Mouse (Mus musculus): ENCODE measurements around the gene Adamts17. TPM values are rescaled to one million over a fixed set of nuclear protein-coding genes. Genes with fewer than 3 reads are reported as not detected.

Adamts17 gene
- polyA plus RNA-seq, 1 experiment from 2014 or later, result 13.2 TPM

DNA sequence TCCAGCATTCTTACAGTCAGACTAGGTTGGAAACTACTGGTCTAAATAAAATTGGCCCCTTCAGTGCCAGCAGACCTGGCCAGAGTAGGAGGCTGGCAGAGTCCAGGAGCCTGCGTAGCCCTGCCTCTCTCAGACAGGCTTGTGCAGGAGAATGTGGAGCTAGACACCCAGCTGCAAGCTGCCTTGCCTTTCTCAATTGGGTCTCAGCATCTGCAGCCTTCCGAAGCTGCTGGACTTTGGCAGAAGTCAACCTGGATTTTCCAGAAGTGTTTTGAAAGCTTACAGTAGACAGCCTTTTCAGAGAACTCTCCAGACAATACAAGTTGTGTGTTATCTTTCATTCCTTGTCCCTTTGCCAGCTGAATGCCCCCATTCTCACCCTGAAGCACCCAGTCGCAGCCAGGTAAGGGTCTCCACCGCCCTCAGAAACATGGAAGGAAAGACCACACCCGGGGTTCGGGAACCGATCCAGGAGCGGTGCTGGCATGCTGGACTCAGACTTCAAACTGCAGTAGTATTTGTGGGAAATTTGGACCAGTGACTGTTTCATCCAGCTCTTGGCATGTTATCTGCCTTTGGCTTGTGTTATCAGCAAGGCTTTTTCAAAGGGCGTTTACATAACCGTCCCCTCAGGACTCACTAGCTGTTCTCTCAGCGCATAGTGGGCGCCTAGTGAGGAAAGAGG lies 173.8 kb downstream of the Adamts17 start:
- Histone ChIP-seq H3K4me3 (no peak overlapping the region), H3K27ac (no peak overlapping the region), H3K4me1 (no peaks in the 10 kb centered on the region), H3K4me2 (no peak overlapping the region), H3K9ac (no peak overlapping the region), H3K36me3 (peaks cover 9% of the 10 kb centered on the region; the same call in 1 of the 2 replicates), H3K27me3 (no peaks in the 10 kb centered on the region), H3K9me3 (no peaks in the 10 kb centered on the region)
- WGBS, result 95% methylated on average over 12 of the region's 12 CpGs
- no peak for ATAC-seq (ENCODE audit: insufficient number of reproducible peaks, insufficient read depth, low FRiP score, low TSS enrichment, low read depth)

DNA sequence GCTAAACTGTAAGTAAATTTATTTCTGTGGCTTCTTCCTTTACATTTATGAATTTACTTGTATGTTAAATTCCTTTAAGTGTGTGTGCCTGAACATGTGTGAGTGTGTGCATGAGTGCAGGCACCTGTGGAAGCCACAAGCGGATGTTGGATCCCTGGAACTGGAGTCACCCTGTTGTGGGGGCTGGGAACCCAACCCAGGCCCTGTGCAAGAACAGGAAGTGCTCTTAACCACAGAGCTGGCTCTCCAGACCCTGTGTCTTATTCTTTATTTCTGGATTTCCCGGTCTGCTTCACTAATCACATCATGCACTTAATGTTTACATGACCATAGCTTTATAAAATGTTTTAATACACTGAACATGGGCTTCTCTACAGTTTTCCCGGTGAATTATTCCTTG lies 180.4 kb downstream of the Adamts17 start:
- H3K27me3 ChIP-seq, result no peaks in the 10 kb centered on the region
- no peak overlapping the region for H3K4me2 ChIP-seq
- WGBS, result 63% methylated on average over 3 of the region's 3 CpGs
- no peaks in the 10 kb centered on the region; the same call in 1 of the 2 replicates for H3K9me3 ChIP-seq
- no peak overlapping the region for H3K9ac ChIP-seq
- no peak overlapping the region; the same call in 1 of the 2 replicates for H3K27ac ChIP-seq
- H3K36me3 ChIP-seq, result no peaks in the 10 kb centered on the region
- H3K4me1 ChIP-seq, result no peaks in the 10 kb centered on the region
- no peak overlapping the region for H3K4me3 ChIP-seq
- no peak for ATAC-seq (ENCODE audit: insufficient number of reproducible peaks, insufficient read depth, low FRiP score, low TSS enrichment, low read depth)

DNA sequence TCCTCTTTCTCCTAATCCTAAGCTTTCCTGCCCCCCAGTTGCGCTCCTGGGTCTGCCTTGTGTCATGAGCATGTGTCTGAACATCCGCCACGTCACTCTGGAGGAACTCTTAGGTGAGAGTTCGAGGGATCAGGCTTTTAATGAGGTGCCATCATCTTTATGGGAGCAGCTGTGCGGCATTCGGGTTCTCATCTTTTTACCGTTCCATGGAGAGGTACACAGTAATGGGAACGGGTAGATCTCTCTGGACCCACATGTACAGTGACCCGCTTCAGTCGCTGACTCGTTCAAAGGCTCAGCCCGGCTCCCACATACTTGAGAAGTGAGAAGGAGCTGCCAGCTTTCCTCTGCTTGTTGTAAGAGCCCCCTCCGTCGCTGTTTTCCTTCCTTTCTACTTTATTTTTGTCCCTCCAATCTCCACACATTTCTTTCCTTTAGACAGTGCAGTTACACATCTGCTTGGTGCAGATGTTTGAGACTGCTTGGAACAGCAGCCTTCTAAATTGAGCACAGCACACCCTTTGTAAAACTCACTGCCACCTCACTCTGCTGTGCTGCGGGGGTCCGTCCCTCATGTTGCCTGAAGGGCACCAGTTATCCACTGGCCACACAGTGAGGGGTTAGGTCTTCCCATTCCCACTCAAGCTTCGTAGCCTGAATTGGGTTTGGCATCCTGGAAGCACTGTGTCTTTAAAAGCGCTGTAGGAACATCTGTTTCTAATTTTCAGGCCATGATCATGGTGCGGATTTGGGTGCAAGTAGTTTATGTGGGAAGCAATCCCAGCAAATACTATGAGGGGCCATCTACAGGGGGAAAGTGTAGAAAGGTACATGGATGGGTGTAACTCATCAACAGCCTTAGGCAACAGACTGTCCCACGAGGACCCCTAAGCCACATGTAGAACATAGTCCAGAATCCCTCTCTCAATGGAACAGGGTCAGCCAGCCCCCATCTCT lies 186.9 kb downstream of the Adamts17 start:
- H3K9ac ChIP-seq, result no peak overlapping the region
- peak; percentile 74 for ATAC-seq (ENCODE audit: insufficient number of reproducible peaks, insufficient read depth, low FRiP score, low TSS enrichment, low read depth)
- no peaks in the 10 kb centered on the region for H3K9me3 ChIP-seq
- no peaks in the 10 kb centered on the region for H3K36me3 ChIP-seq
- H3K4me3 ChIP-seq, result 0 out of 2 replicates have a peak overlapping the region, but pooled peaks have one; percentile 20
- peak overlapping the region; percentile 50 for H3K4me2 ChIP-seq
- peak overlapping the region; percentile 86 for H3K27ac ChIP-seq
- H3K27me3 ChIP-seq, result no peaks in the 10 kb centered on the region
- peaks cover 21% of the 10 kb centered on the region for H3K4me1 ChIP-seq
- WGBS, result 43% methylated on average over 20 of the region's 20 CpGs

DNA sequence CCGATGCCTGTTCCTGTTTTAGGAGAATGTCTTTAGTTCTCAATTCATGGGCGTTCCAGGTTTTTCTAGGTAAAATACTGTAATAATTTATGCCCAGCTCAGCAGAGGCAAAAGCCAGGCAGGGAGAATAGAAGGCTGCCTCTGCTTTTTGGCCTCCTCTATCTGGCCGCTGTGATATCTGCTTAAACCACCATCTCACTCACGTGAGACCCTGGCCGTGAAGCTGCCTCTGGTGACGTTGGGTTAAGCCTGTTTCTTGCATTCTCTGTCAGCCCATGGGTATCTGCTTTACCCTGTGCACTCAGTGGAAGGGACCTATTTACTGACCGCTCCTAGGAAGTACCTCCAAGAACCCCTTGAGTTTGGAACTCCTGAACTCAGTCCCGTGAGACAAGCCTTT lies 187.7 kb downstream of the Adamts17 start:
- Histone ChIP-seq H3K36me3 (0 out of 2 replicates have a peak, but pooled peaks cover under 1% of the 10 kb centered on the region), H3K27me3 (no peaks in the 10 kb centered on the region), H3K4me2 (no peak overlapping the region), H3K4me3 (no peak overlapping the region), H3K27ac (peak overlapping the region; percentile 86), H3K9ac (no peak overlapping the region), H3K4me1 (peaks cover 21% of the 10 kb centered on the region), H3K9me3 (no peaks in the 10 kb centered on the region)
- no peak for ATAC-seq (ENCODE audit: insufficient number of reproducible peaks, insufficient read depth, low FRiP score, low TSS enrichment, low read depth)
- WGBS, result 79% methylated on average over 8 of the region's 8 CpGs

DNA sequence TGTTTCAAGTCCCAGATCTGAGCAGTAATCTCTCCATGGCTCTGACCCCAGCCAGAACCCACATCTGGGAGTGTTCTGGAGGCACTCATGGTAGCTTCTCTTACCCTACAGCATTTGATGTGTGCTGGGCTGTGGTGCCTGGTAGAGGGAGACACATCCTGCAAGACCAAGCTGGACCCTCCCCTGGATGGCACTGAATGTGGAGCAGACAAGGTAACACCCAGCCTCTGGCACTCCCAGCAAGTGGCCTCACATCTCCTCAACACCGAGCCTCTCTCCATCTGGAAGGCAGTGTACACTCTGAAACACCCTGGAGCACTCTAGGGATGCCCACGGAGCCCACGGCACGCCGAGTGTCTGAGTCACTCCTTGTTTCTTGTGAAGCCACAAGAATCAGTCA lies 188.2 kb downstream of the Adamts17 start:
- no peaks in the 10 kb centered on the region for H3K9me3 ChIP-seq
- no peaks in the 10 kb centered on the region for H3K27me3 ChIP-seq
- peak overlapping the region; percentile 86 for H3K27ac ChIP-seq
- H3K4me2 ChIP-seq, result no peak overlapping the region
- H3K36me3 ChIP-seq, result peaks cover 5% of the 10 kb centered on the region; the same call in 1 of the 2 replicates
- peaks cover 21% of the 10 kb centered on the region for H3K4me1 ChIP-seq
- no peak overlapping the region for H3K4me3 ChIP-seq
- 83% methylated on average over 5 of the region's 5 CpGs for WGBS
- no peak for ATAC-seq (ENCODE audit: insufficient number of reproducible peaks, insufficient read depth, low FRiP score, low TSS enrichment, low read depth)
- no peak overlapping the region for H3K9ac ChIP-seq

DNA sequence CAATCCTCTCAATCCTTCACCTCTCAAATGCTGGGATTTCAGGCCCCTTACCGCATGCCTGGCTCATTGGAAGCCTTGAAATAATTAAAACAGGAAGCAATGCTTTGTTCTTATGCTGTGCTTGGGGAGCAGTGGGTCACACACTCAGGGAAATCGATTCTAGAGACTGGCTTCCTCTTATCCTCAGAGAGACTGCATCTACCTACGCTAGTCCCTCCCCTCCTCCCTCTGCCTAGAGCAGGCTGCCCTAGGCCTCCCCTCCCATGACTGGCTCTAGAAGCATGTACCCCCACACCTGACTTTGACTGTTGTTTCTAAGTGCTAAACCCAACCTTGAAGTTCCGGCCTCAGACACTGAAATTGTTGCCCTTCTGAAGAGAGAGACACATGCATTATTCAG lies 189.4 kb downstream of the Adamts17 start:
- Histone ChIP-seq H3K4me3 (no peak overlapping the region), H3K27ac (no peak overlapping the region), H3K9me3 (no peaks in the 10 kb centered on the region), H3K4me2 (no peak overlapping the region), H3K36me3 (peaks cover 10% of the 10 kb centered on the region; the same call in 1 of the 2 replicates), H3K27me3 (no peaks in the 10 kb centered on the region), H3K9ac (no peak overlapping the region), H3K4me1 (peaks cover 21% of the 10 kb centered on the region)
- ATAC-seq (ENCODE audit: insufficient number of reproducible peaks, insufficient read depth, low FRiP score, low TSS enrichment, low read depth), result no peak
- whole genome bisulfite sequencing, result 62% methylated on average over 4 of the region's 4 CpGs

DNA sequence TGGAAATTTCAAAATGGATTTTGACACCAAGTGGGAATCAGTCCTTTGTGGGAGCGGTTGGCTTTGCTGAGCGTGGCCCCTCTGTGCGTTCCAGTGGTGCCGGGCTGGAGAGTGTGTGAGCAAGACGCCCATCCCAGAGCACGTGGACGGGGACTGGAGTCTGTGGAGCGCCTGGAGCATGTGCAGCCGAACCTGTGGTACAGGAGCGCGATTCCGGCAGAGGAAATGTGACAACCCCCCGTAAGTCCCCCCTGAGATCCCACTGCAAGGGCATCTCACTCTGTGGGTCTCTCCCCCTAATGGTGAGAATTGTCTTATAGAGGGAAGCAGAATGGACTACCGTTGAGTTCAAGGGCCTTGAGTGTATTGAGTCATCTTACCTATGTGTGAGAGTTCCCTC lies 189.9 kb downstream of the Adamts17 start:
- Histone ChIP-seq H3K4me1 (peaks cover 21% of the 10 kb centered on the region), H3K9me3 (no peaks in the 10 kb centered on the region), H3K4me2 (no peak overlapping the region), H3K27me3 (no peaks in the 10 kb centered on the region), H3K4me3 (no peak overlapping the region), H3K9ac (no peak overlapping the region), H3K27ac (no peak overlapping the region), H3K36me3 (peaks cover 10% of the 10 kb centered on the region; the same call in 1 of the 2 replicates)
- 97% methylated on average over 14 of the region's 14 CpGs for WGBS
- no peak for ATAC-seq (ENCODE audit: insufficient number of reproducible peaks, insufficient read depth, low FRiP score, low TSS enrichment, low read depth)

DNA sequence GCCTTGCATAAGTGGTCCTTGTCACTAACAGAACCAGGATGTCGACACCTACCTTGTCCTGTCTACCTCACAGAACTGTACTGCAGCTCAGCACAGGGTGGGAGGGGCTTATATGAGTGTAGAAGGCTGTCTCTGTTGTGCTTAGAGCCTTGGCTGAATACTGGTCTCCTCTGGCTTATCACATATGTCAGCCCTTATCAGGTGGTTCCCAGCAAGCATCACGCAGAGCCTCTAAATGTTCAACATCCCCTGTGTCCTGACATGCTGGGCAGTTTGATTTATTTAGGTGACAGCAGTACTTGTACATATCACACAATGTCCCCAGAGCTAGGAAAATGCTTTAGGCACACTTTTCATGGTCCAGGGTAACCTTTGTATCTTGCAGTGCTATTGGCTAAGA lies 191.7 kb downstream of the Adamts17 start:
- Histone ChIP-seq H3K9ac (no peak overlapping the region), H3K27ac (no peak overlapping the region), H3K9me3 (no peaks in the 10 kb centered on the region), H3K4me1 (peaks cover 16% of the 10 kb centered on the region), H3K4me2 (no peak overlapping the region), H3K4me3 (no peak overlapping the region), H3K27me3 (no peaks in the 10 kb centered on the region), H3K36me3 (peaks cover 10% of the 10 kb centered on the region; the same call in 1 of the 2 replicates)
- ATAC-seq (ENCODE audit: insufficient number of reproducible peaks, insufficient read depth, low FRiP score, low TSS enrichment, low read depth), result no peak
- 86% methylated on average over 2 of the region's 2 CpGs for WGBS

DNA sequence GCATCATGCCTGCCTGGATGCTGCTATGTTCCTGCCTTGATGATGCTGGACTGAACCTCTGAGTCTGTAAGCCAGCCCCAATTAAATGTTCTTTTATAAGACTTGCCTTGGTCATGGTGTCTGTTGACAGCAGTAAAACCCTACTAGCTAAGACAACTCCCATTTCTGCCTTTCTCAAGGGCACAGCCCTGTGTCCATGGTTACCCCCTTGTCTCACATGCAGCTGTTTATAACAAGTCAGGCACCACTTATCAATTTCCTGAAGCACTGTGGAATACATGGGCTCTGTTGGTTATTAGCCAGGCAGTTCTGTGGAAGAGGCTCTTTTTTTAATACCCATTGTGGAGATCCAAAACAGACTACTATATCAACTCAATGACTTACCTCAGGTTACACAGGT lies 193.1 kb downstream of the Adamts17 start:
- Histone ChIP-seq H3K9me3 (no peaks in the 10 kb centered on the region), H3K4me1 (peaks cover 3% of the 10 kb centered on the region; the same call in 1 of the 2 replicates), H3K36me3 (peaks cover 10% of the 10 kb centered on the region; the same call in 1 of the 2 replicates), H3K27ac (no peak overlapping the region), H3K4me3 (no peak overlapping the region), H3K4me2 (no peak overlapping the region), H3K9ac (no peak overlapping the region), H3K27me3 (no peaks in the 10 kb centered on the region)
- no peak for ATAC-seq (ENCODE audit: insufficient number of reproducible peaks, insufficient read depth, low FRiP score, low TSS enrichment, low read depth)

DNA sequence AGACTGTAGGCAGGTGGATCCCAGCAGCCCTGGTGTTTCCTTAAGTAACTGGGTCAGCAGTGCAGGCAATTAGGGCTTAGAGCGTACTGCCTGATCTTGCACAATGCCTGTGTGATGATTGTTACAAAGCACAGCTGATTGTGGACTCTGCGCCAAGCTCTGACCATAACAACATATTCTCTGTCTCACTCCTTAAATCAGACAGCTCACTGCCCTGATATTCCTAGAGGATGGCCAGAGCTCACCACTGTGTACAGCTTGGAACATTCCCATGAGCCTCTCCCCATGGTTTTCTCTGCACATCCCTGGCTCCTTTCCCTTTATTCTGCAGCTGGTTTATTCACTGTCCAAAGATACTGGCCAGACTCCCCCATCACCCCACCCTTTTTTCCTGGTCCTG lies 194.8 kb downstream of the Adamts17 start:
- H3K9me3 ChIP-seq, result no peaks in the 10 kb centered on the region
- H3K9ac ChIP-seq, result no peak overlapping the region
- ATAC-seq (ENCODE audit: insufficient number of reproducible peaks, insufficient read depth, low FRiP score, low TSS enrichment, low read depth), result no peak
- H3K4me3 ChIP-seq, result no peak overlapping the region
- H3K27ac ChIP-seq, result no peak overlapping the region
- no peaks in the 10 kb centered on the region for H3K4me1 ChIP-seq
- WGBS, result 90% methylated on average over 2 of the region's 2 CpGs
- H3K36me3 ChIP-seq, result peaks cover 10% of the 10 kb centered on the region; the same call in 1 of the 2 replicates
- H3K27me3 ChIP-seq, result no peaks in the 10 kb centered on the region
- H3K4me2 ChIP-seq, result no peak overlapping the region

DNA sequence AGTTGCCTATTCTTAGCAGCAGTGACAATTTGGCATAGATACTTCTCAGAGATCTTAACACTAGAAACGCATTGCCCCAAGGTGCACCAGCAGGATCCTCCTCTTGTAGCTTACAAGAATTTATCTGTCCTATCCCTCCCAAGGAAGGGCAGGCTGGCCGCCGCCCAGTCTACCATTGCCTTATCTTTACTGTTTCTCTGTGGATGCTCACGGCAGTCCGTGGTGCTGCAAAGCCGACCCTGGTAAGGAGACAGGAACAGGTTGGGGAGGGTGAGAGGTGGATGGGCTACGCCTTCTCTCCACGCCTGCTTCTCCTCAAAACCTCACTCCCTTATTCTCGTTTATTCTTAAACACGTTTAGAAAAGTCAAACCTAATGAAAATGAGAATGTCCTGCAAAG lies 195.7 kb downstream of the Adamts17 start:
- no peak overlapping the region for H3K4me2 ChIP-seq
- no peaks in the 10 kb centered on the region for H3K9me3 ChIP-seq
- peaks cover 8% of the 10 kb centered on the region; the same call in 1 of the 2 replicates for H3K4me1 ChIP-seq
- no peaks in the 10 kb centered on the region for H3K27me3 ChIP-seq
- ATAC-seq (ENCODE audit: insufficient number of reproducible peaks, insufficient read depth, low FRiP score, low TSS enrichment, low read depth), result no peak
- H3K9ac ChIP-seq, result no peak overlapping the region
- H3K27ac ChIP-seq, result no peak overlapping the region
- H3K36me3 ChIP-seq, result peaks cover 10% of the 10 kb centered on the region; the same call in 1 of the 2 replicates
- no peak overlapping the region for H3K4me3 ChIP-seq
- WGBS, result 89% methylated on average over 10 of the region's 10 CpGs
